Mouse (Mus musculus): ENCODE measurements around the gene Ifng.

Ifng gene

DNA sequence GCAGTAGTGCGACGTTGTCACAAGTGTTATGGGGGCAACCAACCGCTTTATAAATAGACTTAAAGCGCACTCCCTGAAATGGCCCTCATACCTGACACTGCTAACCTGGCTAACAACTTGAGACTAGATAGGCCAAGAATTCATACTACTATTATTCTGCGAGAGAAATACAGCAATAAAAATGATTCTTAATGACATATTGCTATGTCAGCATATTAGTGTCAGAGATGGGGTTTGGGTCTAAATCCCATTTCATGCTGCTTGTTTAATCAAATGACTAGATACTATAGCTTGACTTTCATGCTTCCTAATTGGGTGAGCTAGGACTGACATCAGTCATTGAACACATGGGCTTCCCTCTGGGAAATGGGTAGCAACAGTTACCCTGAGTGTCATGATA is 39.3 kb downstream of the Ifng start:
- DNase-seq (ENCODE audit: low spot score in 2 of 2): no peak

DNA sequence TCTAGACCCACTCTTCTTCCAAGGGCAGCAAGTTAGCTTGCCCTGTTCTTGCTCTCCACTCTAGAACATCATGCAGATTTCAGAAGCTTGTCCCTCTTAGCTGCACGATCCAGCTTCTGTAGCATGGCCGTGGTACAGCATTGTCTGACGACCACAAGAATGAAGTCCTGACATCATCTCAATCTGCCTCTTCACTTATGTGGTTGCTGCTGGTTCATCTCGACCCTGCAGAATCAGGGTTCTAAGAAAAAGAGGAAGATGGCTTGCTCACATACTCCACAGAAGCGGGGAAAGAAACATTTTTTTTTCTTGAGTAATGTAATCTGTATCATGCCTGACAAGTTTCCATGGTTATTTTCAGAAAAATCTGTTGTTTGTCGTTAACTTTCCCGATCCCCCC is 39.9 kb downstream of the Ifng start:
- no peak for DNase-seq (ENCODE audit: low spot score in 2 of 2)

GRCm38 (mm10) chr10:118494109-118494508 is 53.3 kb downstream of the Ifng start:
- DNase-seq (ENCODE audit: low spot score in 2 of 2): no peak

DNA sequence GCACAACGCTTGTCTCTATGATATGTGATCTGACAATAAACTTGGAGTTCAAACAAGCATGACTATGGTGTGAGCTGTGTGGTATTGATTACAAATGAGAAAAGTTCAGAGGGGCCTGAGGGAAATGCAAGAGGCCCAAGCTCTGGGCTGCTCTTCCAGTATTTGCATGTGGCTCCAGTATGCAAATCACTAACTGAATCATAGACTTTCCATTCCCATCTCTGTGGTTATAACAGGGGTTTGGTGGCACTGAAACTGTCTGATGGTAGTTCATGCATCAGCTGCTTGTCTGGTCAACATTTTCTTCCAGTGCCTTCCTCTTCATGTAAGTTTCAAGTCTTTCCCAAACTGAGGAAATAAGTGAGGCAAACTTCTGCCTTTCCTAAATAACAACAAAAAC is 54.5 kb downstream of the Ifng start:
- no peak for DNase-seq (ENCODE audit: low spot score in 2 of 2)
